Mouse (Mus musculus) midbrain, embryonic 10.5 days (tissue): ENCODE data around the gene Slc38a8. TPM values are rescaled to one million over a fixed set of nuclear protein-coding genes. Genes with fewer than 3 reads are reported as not detected.

Experiments used
- DNase-seq: peaks from one replicate; pipeline ENCODE4 v3.0.0-alpha.2; 2017; ENCODE audit warnings: low spot score
- H3K27ac ChIP-seq: fragments of 300-500 bp; sonication (generic); replicated peaks from 2 replicates; pipeline ENCODE4 v1.5.1; 2016; ENCODE audit warnings: mild to moderate bottlenecking
- H3K27me3 ChIP-seq: fragments of 300-500 bp; sonication (generic); 2 replicates; pipeline ENCODE4 v1.6.1; 2016; ENCODE audit warnings: low read depth, mild to moderate bottlenecking; ENCODE audit not compliant: poor library complexity, severe bottlenecking
- H3K36me3 ChIP-seq: fragments of 300-500 bp; sonication (generic); 2 replicates; pipeline ENCODE4 v1.6.1; 2016; ENCODE audit warnings: mild to moderate bottlenecking, moderate library complexity
- H3K4me1 ChIP-seq: fragments of 300-500 bp; sonication (generic); 2 replicates; pipeline ENCODE4 v1.6.1; 2016
- H3K4me3 ChIP-seq: fragments of 300-500 bp; sonication (generic); 2 replicates; pipeline ENCODE4 v1.5.1; 2016; ENCODE audit warnings: mild to moderate bottlenecking, moderate library complexity
- H3K9me3 ChIP-seq: fragments of 300-500 bp; sonication (generic); replicated peaks from 2 replicates; pipeline ENCODE4 v1.6.1; 2016; ENCODE audit warnings: mild to moderate bottlenecking
- WGBS: fragments of 180-500 bp; shearing (Covaris S2); methylation state at CpG from one replicate; pipeline ENCODE4 v1.1.7; 2016; 5-methylcytosine and 5-hydroxymethylcytosine counted together
- polyA plus RNA-seq: library from polyadenylated mRNA; unstranded; fragments of >200 nt; fragmentation: Nextera tagmentation; extraction: Ambion mirVana; gene quantifications from 2 replicates; pipeline ENCODE4 v1.2.1, GENCODE M21; 2016

Slc38a8 gene
- polyA plus RNA-seq, 1 experiment from 2014 or later: 1.1 TPM

DNA sequence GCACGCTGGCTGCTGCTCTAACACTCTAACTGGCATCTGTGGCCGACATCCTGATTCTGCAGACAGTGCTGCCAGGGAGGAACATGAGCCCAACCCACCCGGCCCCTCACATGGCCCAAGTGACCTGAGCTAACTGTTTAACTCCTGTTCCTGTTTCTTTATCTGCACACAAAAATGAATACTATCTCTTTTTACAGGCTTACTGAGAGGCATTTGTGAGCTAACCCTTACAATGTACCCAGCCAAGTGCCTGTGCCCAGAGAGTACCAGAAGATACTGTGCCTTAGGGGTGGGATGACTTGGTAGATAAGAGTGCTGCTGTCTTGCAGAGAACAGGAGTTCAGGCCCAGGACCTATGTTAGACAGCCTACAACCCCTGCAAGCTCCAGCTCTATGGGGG, 13.4 kb upstream of the Slc38a8 start:
- Histone ChIP-seq H3K4me1 (peaks cover 12% of the 10 kb centered on the region), H3K4me3 (no peak overlapping the region), H3K36me3 (peaks cover 100% of the 10 kb centered on the region), H3K27me3 (no peaks in the 10 kb centered on the region), H3K27ac (no peak overlapping the region), H3K9me3 (no peaks in the 10 kb centered on the region)
- 91% methylated on average over 3 of the region's 3 CpGs for WGBS
- no peak for DNase-seq

DNA sequence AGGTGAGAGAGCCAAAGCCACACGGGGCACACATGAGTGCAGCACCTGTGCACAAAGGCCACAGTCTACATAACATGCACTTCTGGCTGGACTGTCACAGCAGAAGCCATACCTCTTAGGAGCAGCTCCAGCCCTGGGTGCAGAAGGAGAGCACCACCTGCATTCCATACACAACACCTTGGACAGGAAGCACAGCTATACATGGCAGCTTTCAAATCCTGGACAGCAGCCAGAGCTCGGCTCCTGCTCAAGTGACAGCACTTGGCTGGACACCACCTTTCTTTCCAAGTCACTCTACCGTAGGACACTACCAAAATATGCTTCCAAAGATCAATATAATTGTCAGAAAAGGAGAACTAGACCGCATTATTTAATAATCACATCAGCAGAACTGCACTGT, 11.9 kb upstream of the Slc38a8 start:
- peaks cover 12% of the 10 kb centered on the region for H3K4me1 ChIP-seq
- H3K36me3 ChIP-seq: peaks cover 100% of the 10 kb centered on the region
- DNase-seq: no peak
- no peak overlapping the region for H3K27ac ChIP-seq
- 97% methylated on average over 4 of the region's 4 CpGs for WGBS
- H3K9me3 ChIP-seq: no peaks in the 10 kb centered on the region
- no peak overlapping the region for H3K4me3 ChIP-seq
- no peaks in the 10 kb centered on the region for H3K27me3 ChIP-seq

DNA sequence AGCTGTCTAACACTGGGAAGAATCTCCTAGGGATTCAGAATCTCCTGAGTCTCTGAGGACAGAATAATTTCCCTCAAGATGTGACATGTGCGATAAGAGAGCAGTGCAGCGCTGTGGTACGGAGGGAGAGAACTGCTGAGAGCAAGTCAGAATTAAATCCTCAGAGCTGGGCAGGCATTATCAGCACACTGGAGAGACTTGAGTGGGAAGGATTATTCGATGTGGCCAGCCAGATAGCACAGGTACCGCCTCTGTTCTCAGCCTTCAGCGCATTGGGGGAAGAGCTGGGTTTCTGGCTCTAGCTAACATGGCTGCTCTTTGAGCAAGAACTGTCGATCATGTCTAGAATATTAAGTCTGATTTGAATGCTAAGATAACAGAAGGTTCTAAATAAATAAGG, 10.2 kb upstream of the Slc38a8 start:
- H3K27me3 ChIP-seq: no peaks in the 10 kb centered on the region
- 95% methylated on average over 7 of the region's 7 CpGs for WGBS
- H3K4me3 ChIP-seq: no peak overlapping the region

DNA sequence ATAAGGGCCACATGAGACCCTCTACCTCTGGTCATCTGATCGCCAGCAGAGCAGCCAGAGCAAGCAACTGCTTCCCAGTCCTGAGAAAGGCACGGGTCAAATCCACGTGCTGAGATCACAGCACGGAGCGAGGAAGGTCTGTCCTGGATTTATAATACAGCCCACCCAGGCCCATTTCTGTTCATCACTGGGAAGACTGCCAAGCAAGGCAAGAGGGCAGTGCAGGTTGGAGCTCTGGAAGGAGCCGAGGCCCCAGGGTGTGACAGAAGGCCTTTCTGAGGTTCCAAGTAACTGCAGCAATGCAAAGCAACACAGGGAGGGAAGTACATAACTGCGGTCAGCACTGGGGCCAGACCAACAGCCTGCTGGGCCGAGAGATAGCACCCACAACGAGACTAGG, 9.0 kb upstream of the Slc38a8 start:
- H3K9me3 ChIP-seq: no peaks in the 10 kb centered on the region
- peaks cover 15% of the 10 kb centered on the region for H3K4me1 ChIP-seq
- H3K4me3 ChIP-seq: no peak overlapping the region
- peaks cover 99% of the 10 kb centered on the region for H3K36me3 ChIP-seq
- no peak overlapping the region for H3K27ac ChIP-seq
- 94% methylated on average over 9 of the region's 9 CpGs for whole genome bisulfite sequencing
- H3K27me3 ChIP-seq: no peaks in the 10 kb centered on the region
- no peak for DNase-seq

More for the DNA sequence above, 10.2 kb upstream of the Slc38a8 start:
- Histone ChIP-seq H3K36me3 (peaks cover 99% of the 10 kb centered on the region), H3K27ac (no peak overlapping the region), H3K4me1 (peaks cover 12% of the 10 kb centered on the region), H3K9me3 (no peaks in the 10 kb centered on the region)
- DNase-seq: no peak

DNA sequence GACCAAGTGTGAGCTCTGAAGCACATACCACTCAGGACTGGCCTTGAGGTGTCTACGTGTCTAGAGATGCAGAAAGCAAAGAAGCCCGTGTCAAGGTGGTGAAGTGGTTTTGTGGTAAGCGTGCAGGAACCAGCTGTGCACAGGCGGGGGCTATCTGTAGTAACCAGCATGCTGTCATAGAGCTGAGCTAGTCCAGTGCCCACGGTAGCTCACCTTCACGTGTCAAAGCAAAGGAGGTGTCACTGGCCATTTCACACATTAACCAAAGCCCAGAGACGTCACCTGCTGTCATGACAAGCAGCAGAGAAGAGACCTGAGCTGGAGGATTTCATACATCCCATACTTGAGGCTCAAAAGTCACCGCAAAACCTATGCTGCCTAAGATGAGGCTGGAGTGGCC, 4.6 kb upstream of the Slc38a8 start:
- no peak overlapping the region for H3K4me3 ChIP-seq
- peaks cover 9% of the 10 kb centered on the region; the same call in 1 of the 2 replicates for H3K27me3 ChIP-seq
- H3K36me3 ChIP-seq: peaks cover 55% of the 10 kb centered on the region
- WGBS: 81% methylated on average over 8 of the region's 8 CpGs
- H3K27ac ChIP-seq: 0 out of 2 replicates have a peak overlapping the region, but pooled peaks have one; percentile 56
- DNase-seq: no peak
- peaks cover 54% of the 10 kb centered on the region for H3K4me1 ChIP-seq
- H3K9me3 ChIP-seq: no peaks in the 10 kb centered on the region

DNA sequence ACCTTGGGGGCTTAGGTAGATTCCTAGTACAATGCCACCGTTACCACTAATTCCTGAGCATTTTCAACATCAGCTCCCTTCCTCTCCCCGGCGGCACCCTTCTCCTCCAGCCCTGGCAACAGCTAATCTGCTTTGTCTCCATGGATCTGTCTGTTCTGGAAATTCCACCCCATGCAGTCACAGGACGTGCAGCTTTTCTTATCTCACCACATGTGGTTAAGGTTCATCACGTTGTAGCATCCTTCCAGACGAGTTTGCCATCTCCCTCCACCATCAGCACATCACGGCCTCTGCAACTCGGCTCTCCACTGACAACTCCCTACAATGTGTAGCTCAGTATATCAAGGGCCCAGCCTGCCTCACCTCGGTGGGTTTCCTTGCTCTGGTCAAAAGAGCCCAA, 4.0 kb upstream of the Slc38a8 start:
- Histone ChIP-seq H3K27me3 (peaks cover 14% of the 10 kb centered on the region; the same call in 1 of the 2 replicates), H3K27ac (0 out of 2 replicates have a peak overlapping the region, but pooled peaks have one; percentile 56), H3K4me3 (no peak overlapping the region), H3K9me3 (no peaks in the 10 kb centered on the region), H3K36me3 (peaks cover 49% of the 10 kb centered on the region), H3K4me1 (peaks cover 60% of the 10 kb centered on the region)
- 24% methylated on average over 9 of the region's 9 CpGs for WGBS
- peak; percentile 30 for DNase-seq

DNA sequence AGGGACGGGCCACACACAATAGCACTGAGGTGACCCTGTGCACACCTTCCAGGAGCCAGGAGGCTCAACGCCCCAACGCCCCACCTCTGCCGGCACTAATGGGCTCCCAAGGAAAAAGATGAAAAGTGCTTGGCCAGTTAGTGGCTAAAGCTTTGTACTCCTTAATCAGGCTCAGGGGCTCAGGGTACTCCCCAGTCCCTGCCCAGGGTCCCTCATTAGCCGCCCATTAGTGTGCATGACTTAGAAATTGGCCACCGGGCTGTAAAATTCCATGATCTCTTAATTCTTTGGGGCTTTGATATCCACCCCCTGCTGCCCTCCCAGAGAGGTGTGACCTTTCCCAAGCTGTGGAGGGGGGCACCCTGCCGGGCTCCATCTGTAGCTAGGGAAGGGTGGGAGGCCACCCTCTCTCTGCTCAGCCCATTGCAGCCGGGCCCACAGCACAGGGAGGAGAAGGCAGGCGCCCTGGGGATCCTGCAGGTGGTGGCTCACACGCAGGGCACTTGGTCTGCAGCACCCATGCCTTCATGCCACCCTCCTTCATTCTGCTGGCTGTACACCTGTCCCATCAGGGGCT, 1.8 kb upstream of the Slc38a8 start:
- H3K27me3 ChIP-seq: peaks cover 14% of the 10 kb centered on the region; the same call in 1 of the 2 replicates
- 36% methylated on average over 10 of the region's 10 CpGs for WGBS
- DNase-seq: no peak

DNA sequence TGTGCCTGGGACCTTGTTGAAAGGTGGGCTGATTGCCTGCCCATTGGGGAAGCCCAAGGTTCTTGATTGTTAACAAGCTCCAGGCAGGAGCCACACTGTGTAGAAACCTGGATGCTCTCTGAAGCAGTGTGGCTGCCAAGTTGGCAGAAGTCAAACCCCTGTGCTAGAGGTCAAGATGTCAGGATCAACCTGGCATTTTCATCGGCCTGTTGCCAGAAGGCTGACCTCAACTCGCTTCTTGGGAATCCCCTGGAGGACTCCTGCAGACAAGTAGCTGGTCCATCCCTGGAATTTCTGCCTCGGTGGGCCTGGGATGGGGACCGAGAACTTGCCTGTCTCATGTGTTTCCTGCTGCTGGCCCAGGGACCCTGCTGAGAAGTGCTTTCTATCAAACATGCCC, 613 bp upstream of the Slc38a8 start:
- no peak for DNase-seq
- H3K4me3 ChIP-seq: no peak overlapping the region
- no peaks in the 10 kb centered on the region for H3K9me3 ChIP-seq
- peaks cover 73% of the 10 kb centered on the region for H3K4me1 ChIP-seq
- WGBS: 61% methylated on average over 4 of the region's 4 CpGs
- H3K27ac ChIP-seq: peak overlapping the region; percentile 65
- H3K36me3 ChIP-seq: peaks cover 15% of the 10 kb centered on the region
- peaks cover 14% of the 10 kb centered on the region; the same call in 1 of the 2 replicates for H3K27me3 ChIP-seq

More for the DNA sequence above, 1.8 kb upstream of the Slc38a8 start:
- peak overlapping the region; percentile 65 for H3K27ac ChIP-seq
- no peaks in the 10 kb centered on the region for H3K9me3 ChIP-seq
- H3K4me1 ChIP-seq: peaks cover 65% of the 10 kb centered on the region
- no peak overlapping the region for H3K4me3 ChIP-seq
- H3K36me3 ChIP-seq: peaks cover 27% of the 10 kb centered on the region

DNA sequence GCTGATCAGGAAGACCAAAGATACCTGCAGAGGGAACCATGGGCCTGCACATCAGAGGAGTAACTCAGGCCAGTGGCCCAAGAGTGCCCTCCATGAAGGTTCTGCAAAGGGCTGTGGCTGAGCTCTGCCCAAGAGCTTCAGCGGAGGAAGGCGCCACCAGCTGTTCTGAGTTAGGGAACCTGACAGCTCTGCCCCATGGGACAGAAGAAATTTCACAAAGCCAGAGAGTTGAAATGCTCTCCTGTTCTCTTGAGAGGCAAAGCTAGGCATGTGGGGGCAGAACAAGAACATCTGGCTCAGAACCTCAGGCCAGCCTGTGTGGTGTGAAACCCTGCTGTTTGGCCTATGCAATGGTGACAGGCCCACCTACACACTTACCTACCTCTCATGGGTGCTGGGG, 1.7 kb downstream of the Slc38a8 start:
- peaks cover 56% of the 10 kb centered on the region for H3K4me1 ChIP-seq
- H3K27me3 ChIP-seq: peaks cover 20% of the 10 kb centered on the region; the same call in 1 of the 2 replicates
- WGBS: 87% methylated on average over 2 of the region's 2 CpGs

DNA sequence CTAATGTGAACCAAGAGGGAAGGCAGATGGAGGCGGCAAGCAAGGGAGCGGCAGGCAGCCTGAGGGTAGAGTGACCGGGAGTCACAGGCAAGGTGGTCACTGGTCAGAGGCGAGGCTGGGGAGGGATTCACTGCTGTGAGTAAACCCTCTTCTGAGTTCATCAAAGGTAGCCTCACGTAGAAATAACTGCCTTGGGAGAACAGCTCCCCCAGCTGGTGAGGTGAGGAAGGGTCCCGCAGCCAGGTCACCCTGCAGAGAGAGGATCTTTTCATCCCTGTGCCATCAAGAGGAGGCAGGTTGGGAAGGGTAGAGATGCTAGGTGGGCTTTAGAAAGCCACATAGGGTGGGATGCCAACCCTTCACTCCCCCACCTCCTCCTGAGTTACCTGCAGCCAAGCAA, 4.7 kb downstream of the Slc38a8 start:
- peaks cover 36% of the 10 kb centered on the region for H3K4me1 ChIP-seq
- H3K36me3 ChIP-seq: no peaks in the 10 kb centered on the region
- peaks cover 24% of the 10 kb centered on the region; the same call in 1 of the 2 replicates for H3K27me3 ChIP-seq
- H3K4me3 ChIP-seq: no peak overlapping the region
- no peak overlapping the region for H3K27ac ChIP-seq
- H3K9me3 ChIP-seq: no peaks in the 10 kb centered on the region
- 29% methylated on average over 6 of the region's 6 CpGs for WGBS
- DNase-seq: peak; percentile 36

More for the DNA sequence above, 1.7 kb downstream of the Slc38a8 start:
- no peak for DNase-seq
- Histone ChIP-seq H3K27ac (no peak overlapping the region; the same call in 1 of the 2 replicates), H3K36me3 (no peaks in the 10 kb centered on the region; the same call in 1 of the 2 replicates), H3K4me3 (no peak overlapping the region), H3K9me3 (no peaks in the 10 kb centered on the region)

DNA sequence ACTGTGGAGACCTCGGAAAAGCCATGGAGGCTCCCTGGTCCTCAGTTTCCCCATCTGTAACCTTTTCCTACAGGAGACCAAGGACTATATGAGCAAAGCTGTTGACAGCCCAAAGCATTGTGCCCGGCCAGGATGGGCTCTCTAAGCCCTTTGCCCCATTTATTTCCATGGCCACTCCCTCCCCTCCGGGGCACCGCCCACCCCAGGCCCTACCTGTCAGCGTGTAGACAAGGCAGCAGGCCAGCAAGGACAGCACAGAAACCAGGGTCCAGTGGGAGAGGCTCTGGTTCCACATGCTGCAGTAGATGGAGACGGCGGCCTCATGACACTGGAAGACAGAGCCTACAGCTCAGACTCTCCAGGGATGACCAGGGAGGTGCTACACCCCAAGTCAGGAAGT, 14.4 kb downstream of the Slc38a8 start:
- no peak for DNase-seq
- no peak overlapping the region for H3K4me3 ChIP-seq
- WGBS: 80% methylated on average over 7 of the region's 7 CpGs
- H3K27ac ChIP-seq: no peak overlapping the region
- H3K9me3 ChIP-seq: no peaks in the 10 kb centered on the region
- H3K27me3 ChIP-seq: peaks cover 23% of the 10 kb centered on the region; the same call in 1 of the 2 replicates
- H3K36me3 ChIP-seq: no peaks in the 10 kb centered on the region
- peaks cover 18% of the 10 kb centered on the region for H3K4me1 ChIP-seq

DNA sequence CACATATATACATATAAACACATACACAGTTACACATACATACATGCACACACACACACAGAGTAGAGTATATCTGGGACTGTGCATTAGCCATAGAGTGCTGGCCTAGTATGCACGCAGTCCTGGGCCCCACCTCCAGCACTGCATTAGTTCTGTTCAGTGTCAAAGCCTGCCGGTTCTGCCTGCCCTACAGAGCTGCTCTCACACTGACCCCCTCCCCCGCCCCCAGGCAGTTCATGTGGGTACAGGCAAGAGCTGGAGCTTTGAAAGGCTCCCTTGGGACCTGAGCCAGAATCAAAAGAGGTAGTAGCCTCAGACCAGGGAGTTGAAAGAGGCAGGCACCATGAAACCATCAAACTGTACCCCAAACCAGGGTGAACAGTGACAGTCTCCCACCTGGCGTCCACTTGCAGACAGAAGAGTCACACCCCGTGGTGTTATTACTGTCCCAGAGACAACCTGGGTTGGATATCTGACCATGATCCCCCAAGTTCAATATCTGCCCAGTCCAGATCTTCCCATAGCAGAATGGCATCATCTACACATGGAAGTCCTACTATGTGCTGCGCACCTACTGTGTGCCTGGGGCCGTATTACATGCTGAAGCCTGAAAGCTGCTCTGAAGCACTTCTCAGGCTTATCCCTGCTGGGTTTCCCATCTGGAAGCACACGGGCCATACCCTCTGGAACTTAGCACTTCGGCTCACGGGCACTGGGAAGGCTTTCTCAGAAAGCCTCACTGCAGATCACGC, 17.2 kb downstream of the Slc38a8 start:
- H3K9me3 ChIP-seq: no peaks in the 10 kb centered on the region
- H3K4me1 ChIP-seq: no peaks in the 10 kb centered on the region
- H3K36me3 ChIP-seq: no peaks in the 10 kb centered on the region
- WGBS: 86% methylated on average over 11 of the region's 11 CpGs
- 0 out of 2 replicates have a peak, but pooled peaks cover under 1% of the 10 kb centered on the region for H3K27me3 ChIP-seq
- H3K27ac ChIP-seq: no peak overlapping the region
- no peak overlapping the region for H3K4me3 ChIP-seq
- no peak for DNase-seq

DNA sequence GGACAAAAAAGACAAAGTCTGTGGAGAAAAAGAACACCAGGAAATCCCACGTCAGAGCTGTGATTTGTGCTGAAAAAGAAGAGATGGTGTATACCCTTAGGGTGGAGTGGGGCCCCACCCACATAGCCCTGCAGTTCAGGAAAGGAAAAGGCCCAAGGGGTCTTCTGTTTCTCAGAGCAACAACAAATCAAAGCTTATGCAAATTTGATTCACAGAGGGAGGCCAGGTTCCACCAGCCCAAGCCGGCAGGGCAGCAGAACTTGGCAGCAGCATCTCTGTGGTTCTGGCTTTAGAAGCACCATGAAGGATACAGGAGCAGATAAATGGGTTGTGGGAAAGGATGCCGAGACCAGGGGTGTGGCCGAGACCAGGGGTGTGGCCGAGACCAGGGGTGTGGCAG, 22.8 kb downstream of the Slc38a8 start:
- no peak overlapping the region for H3K4me3 ChIP-seq
- 0 out of 2 replicates have a peak overlapping the region, but pooled peaks have one; percentile 23 for H3K27ac ChIP-seq
- H3K36me3 ChIP-seq: no peaks in the 10 kb centered on the region
- 37% methylated on average over 5 of the region's 5 CpGs for WGBS
- peaks cover 14% of the 10 kb centered on the region for H3K4me1 ChIP-seq
- H3K9me3 ChIP-seq: no peaks in the 10 kb centered on the region
- DNase-seq: no peak
- H3K27me3 ChIP-seq: no peaks in the 10 kb centered on the region
